Mouse (Mus musculus): ENCODE data around the gene Bcs1l.

Bcs1l gene

DNA sequence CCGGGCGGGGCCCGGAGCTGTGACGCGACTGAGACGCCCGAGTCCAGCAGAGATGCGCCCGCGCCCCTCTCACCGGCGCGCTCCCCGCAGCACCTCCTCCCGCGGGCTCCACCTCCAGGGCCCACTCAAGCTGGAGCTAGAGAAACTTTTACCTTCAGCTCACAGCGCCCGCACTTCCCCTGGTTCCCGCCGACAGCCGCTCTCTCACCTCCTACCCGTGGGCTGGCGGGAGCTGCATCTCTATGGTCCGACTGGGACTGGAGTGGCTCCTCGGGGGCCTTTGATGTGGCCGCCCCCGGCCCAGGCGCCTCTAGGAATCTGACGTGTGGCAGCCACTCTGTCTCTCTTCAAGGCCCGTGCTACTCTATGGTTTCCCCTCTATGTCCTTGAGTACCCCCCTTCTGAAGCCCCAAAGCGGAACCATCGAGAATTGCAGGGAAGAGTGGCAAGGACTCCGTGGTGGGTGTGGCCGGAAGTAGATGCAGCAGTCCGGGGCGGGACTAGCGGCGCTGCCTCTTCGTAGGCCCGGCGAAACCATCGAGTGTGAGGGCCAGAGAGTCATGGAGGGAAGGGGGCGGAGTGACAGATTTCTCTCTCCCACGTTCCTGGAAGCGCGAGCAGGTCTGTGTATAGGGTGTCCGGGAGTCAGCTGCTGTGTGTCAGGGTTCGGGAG is at the start of gene Bcs1l, which contains the start of gene Zfp142:
Gene Bcs1l (plus strand): TSS at position 517 of the 673 bp plus-strand sequence.
Gene Zfp142 (minus strand): TSS at position 474 of the 673 bp plus-strand sequence.
- in situ Hi-C loops (cut with MboI, MseI) = loop anchor here in 1 of 2 experiments (10.0 kb wide), 1 partner anchor 83 kb away; the partner anchor contains the start of gene Cnot9

DNA sequence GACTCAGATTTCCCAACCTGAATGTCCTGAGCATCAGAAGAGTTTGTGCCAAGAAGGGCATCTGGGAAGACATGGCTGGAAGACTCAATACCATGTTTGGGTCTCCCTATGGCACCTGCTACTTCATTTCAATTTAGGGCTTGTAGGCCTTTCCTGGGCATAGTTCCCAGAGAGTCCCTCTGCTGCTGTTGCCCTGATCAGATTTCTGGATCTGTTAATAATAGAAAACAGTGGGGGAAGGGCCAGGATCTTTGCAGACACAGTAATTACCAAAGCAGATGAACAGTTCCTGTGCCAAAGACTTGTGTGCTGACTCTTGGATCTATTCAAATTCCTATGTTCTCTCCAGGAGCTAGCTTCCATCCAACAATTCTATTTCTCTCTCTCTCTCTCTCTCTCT is 49.4 kb upstream of the Bcs1l start:
- in situ Hi-C loops (cut with MboI, MseI) = no loop called here

DNA sequence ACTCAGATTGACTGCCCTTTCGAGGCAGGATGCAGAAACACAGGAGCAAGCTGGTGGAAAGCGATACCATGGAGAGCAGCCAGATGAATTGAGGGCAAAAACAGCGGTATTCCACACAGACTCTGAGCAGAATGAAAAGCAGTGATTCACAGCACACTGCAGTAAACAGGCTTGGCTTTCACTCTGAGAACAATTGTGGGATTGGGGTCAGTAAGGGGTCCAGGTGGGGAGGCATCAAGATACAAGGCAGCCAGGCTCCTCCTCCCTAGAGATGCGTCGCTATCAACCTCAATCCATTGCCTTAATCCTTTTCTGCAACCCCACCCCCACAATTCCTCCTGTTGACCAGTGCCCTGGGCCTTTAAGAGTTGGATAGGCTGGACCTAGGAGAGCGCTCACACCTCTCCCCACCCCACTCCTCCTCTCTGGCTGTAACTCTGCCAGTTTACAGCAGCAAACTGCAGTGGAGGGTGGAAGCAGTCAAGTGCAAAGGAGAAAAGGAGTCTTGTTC is 45.6 kb upstream of the Bcs1l start, which contains the start of gene Plcd4:
Gene Plcd4 (plus strand): TSS at position 438 of the 511 bp plus-strand sequence.
- in situ Hi-C loops (cut with MboI, MseI) = no loop called here

DNA sequence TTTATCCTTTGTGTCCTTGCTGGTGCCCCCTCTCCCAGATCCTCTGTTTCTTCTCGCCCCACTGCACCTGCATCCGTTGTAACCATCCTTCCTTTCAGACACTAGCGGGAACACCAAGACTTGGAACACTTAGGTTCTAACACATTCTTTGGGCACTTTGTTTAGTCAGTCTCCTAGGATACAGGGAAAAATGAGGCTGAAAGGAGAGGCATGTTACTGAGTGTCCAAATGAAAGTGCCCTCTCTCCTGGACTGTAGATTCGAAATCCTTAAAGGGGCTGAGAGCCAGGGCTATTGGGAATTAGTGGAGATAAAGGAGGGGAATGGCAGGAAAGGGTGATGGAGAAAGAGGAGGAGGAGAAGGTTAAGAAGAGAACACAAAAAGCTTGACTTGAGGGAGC is 43.9 kb upstream of the Bcs1l start, which contains the start of gene Usp37:
Gene Usp37 (minus strand): TSS at position 101 of the 400 bp plus-strand sequence.
- in situ Hi-C loops (cut with MboI, MseI) = no loop called here

DNA sequence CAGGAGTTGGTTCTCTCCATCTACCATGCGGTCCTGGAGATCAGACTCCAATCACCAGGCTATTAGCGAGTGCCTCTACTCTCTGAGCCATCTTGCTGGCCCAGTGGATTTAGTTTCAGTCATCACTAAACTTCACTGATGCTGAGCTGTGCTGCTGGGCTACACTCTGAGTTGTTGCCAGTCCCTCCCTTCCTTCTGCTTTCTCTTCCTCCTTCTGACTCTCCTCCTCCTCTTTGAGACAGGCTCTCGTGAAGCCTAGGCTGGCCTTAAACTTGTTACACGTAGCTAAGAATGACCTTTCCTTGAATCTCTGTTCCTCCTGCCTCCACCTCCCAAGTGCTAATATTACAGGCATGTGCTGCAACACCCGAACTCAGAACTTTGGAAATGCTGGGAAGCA is 29.0 kb upstream of the Bcs1l start:
- in situ Hi-C loops (cut with MboI, MseI) = no loop called here

DNA sequence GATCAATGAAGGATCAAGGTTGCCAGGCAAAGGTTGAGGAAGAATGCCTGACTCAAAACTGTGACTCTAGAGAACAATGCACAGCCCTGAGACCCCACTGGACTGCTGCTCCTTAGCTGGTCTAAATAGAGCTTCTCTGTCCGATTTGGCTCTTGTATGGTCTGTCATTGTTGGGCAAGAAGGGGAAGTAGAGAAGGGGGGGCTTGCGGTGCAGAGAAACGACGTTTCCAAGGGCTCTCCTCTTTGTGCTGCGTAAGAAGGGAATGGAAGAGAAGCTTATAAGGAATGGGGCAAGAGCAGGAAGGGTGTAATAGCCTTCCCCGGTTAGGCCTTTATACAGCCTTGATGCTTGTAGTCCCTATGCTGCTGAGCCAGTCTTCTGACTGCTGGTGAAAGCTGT is 22.3 kb upstream of the Bcs1l start:
- in situ Hi-C loops (cut with MboI, MseI) = no loop called here

DNA sequence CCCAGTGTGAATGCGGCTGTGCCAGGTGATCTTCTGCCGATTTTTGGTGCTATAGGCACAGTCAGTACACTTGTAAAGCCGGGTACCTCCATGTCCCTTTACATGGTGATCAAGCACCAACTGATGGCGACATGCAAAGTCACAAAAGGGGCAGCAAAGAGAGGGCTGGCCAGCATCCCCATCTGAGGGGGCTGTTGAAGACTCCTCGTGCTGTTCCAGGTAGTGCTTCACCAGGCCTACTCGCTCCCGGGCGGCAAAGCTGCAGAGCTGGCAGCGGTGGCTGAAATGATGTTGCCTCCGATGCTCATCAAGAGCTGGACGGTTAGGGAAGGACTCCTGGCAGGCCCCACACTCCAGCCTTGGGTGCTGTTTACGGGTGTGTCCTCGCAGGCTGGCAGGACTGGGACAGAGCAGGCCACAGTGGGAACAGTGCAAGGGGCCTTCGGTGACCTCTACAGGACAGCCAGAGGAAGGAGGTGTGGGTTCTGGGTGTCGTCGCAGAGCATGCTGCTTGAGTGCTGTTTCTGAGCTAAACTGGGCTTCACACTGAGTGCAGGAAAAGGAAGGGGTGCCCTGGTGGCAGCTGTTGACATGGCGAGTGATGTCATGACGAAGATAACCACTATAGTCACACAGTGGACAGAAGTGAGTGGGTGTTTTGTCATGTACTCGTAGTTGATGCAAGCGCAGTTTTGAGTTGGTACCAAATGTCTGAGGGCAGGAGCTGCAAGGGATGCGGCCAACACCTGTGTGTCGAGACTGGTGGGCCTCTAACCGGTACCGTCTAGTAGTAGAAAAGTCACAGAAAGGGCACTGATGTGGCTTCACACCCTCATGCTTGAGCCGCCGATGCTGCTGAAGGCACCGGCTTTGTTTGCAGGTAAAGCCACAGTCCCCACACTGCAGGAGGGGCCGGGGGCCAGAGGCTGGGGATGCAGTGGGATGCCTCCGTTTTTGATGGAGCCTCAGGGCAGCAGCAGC is 18.1 kb upstream of the Bcs1l start:
- in situ Hi-C loops (cut with MboI, MseI) = no loop called here

DNA sequence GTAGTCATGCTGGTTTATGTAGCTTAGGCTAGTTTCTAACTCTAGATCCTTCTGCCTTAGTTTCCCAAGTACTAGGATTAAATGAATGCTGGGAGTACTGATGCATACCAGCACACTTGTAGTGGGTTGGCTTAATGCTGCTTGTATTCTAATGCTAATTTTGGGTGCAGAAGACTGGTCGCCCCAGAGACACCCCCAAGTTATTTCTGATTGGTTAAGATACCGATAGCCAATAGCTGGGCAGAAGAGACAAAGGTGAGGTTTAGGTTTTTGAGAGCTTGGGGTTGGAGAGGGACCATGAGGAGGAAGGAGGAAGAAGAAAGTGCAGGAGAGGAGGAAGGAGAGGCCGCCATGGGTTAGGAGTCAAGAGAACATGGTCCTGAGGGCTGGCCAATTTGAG is 5.5 kb upstream of the Bcs1l start:
- in situ Hi-C loops (cut with MboI, MseI) = loop anchor here in 1 of 2 experiments (10.0 kb wide), 1 partner anchor 78 kb away; the partner anchor contains the start of gene Cnot9

DNA sequence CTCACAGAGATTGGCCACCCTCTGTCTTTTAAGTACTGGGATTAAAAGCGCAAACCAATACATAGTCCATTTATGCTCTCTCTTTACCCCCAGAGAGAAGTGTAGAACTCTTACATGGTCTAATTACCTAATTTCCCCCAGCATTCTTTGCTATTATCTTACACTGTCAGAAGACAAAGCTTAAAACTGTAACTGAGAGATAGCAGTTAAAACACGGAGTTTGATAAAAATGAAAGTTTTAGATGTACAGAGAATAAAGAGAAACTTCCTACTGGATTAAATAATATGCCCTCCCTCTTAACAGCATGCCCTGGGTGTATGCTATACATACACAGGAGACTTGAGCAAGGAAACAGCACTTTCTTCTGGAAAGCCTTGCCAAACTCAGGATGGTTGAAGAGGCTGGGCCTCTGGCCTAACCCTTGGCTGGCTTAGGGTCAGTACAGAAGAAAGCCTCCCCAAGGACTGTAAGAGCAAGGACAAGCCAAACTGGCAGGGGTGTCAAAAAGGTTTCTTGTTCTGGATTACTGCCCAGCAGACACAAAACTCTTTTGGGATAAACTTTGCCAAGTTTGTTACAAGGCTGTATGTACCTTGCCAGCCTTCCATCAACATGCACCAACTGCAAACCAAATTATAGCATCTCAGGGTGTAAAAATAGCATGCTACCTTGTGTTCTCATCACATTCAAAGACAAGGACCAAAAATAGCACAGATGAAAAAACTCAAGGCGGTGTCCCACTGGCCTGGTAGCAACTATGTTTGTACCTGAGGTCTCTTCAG is 3.3 kb upstream of the Bcs1l start:
- in situ Hi-C loops (cut with MboI, MseI) = loop anchor here in 1 of 2 experiments (10.0 kb wide), 1 partner anchor 80 kb away; the partner anchor contains the start of gene Cnot9

DNA sequence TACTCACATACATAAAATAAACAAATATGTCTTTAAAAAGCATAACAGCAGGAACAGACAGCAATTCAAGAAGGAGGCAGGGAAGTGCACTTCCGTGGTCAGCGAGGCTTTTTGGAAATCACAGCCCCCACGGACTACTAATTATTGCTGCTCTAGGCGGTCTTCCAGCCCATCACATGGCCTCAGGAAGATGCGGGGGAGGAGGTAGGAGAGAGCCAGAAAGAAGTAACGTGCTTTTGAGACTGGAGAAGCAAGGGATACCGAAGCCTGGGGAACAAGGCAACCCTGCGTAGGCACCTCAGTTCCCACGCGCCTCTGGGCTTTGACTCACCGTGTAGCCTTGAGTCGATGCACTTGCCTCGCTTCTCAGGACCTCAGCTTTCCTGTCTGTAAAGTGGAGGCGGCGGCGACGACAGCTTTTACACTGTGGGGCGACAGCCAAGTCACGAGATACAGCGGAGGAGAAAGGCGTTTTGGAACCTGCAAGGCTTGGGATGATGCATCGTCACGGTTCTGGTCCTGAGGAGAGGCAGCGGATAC is 786 bp upstream of the Bcs1l start:
- in situ Hi-C loops (cut with MboI, MseI) = loop anchor here in 1 of 2 experiments (10.0 kb wide), 1 partner anchor 83 kb away; the partner anchor contains the start of gene Cnot9

DNA sequence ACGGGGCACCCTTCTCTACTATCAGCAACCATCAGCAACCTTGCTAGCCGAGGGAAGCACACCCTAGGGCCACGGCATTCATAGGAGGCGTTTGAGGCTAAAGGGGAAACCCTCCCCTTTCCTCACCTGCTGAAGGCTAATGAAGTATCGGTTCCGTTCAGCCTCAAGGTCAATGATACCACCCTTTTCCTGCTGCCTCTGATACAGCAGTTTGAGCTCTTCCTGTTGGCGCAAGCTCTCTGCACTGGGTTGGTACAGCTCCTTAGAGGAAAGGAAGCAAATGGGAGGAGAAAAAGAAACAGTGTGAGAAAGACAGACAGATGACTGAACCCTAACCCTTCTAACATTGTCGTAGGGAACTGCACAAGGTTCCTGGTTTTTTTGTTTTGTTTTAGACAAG is 6.3 kb downstream of the Bcs1l start:
- in situ Hi-C loops (cut with MboI, MseI) = loop anchor here in 1 of 2 experiments (10.0 kb wide), 1 partner anchor 620 kb away; the partner anchor contains the start of genes Glb1l, Stk16 and Tuba4a

DNA sequence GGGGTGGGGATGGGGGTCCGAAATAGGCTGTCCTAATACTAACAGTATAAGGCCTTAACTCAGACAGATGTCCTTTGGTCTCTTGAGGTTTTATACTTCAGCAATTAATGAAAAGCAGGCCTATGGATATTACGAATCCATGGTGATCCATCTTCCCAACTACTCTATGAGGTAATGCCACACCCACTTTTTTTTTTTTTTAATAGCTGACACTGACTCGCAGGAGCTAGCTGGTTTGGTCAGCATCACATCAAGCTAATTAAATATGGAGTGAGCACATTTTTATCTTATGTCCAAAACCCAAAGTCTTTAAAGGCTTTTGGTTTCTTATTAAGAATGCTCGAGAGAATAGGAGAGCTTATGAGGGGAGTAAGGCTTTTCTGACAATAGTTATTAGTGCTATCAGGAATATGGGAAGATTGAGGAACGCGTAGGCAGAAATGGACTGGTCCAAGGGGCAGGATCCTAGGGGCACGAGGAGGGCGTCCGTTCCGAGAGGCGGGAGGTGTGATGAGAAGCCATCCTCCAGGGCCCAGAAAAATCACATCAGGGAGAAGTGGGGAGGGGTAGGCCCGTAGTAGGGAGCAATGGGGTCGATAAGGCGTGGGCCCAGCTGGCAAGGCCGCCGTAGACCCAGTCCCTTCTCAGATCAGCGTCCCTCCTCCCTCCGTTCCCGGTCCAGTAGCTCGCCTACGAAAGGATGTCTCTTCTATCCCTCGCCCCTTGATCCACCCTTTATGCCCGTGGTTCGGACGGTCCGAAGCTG is 12.6 kb downstream of the Bcs1l start:
- in situ Hi-C loops (cut with MboI, MseI) = no loop called here

DNA sequence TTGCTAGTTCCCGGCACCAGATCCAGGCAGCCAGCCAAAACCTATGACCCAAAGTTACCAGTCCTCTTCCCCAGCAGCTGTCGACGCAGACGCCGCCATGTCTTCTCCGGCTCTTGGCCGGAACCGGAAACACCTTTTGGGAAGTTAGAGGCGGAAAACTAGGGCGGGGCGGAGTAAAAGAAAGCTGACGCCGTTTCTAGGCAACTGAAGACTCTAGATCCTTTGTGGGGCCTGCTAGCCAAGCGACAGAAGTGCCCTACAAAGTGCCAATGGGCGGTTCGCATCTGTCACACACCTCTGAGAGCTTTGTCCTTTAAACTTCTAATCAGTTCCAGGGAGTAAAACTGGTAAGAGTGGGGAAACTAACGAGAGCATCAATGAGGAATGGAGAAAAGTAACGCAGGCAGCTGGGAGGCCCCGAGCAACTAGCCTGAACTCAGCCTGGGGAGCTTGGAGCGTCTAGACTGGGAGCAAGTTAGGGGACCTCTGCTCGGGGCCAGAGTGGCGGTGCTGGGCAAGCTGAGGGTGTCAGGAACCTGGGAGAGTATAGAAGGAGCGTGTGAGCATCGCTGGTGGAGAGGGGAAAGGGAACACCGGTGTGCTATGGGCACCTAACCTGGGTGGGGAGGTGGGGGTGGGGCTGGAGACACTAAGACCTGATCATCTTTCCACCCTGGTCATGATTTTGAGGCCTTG is 13.3 kb downstream of the Bcs1l start, which contains the start of the genes Rnf25 and Stk36:
Gene Rnf25 (minus strand): TSS at position 131 of the 696 bp plus-strand sequence.
Gene Stk36 (plus strand): TSS at position 179 of the 696 bp plus-strand sequence.
- in situ Hi-C loops (cut with MboI, MseI) = no loop called here

DNA sequence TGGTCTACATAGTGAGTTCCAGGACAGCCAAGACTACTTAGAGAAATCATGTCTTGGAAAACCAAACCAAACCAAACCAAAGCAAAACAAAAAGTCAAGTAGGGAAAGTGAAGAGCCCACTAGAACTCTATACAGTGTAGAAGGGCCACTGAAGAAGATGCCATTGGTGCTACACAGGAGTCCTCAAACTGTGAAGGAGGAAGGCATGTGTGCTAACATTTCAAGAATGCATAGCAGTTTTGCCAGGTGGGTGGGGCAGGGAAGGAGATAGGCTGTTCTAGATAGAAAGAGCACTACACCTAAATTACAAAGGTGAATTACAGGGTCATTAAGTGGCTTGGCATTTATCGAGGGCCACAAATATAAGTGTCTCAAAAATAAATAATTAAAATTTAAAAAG is 36.1 kb downstream of the Bcs1l start:
- in situ Hi-C loops (cut with MboI, MseI) = no loop called here

DNA sequence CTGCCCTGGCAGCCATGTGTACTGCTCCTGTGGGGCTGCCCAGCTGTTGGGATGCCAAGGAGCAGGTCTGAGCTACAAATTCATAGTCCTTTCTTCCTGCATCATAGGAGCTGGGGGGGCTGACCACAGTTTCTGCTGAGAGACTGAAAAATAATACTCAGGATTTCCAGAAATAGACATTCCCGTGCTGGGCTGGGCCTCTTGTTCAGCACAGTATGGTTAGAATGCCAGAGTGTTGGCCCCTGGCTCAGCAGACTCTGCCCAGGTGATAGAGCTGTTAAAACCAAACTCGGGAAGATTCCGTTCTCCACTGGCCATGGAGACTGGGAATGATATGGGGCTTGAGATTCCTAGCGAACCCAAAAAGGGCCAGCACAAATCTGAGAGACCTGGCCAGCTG is 38.0 kb downstream of the Bcs1l start:
- in situ Hi-C loops (cut with MboI, MseI) = no loop called here

DNA sequence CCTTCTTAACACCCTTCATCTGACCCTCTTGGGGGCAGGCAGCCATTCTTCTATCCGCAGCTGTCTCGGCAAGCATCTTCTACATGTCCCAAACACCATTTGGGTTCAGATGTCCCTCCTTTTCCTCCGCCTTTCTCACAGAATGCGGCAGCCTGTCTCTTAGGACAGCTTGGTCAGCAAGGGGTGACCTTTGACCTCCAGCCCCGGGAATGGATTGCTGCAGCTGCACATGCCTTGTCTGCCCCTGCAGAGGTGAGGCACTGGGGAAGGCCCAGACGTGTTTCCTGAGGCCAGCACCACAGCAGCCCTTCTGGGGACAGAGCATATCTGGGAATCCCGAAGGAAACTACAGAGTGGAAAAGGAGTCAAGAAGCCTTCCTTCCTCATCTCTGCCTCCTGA is 39.9 kb downstream of the Bcs1l start:
- in situ Hi-C loops (cut with MboI, MseI) = no loop called here

DNA sequence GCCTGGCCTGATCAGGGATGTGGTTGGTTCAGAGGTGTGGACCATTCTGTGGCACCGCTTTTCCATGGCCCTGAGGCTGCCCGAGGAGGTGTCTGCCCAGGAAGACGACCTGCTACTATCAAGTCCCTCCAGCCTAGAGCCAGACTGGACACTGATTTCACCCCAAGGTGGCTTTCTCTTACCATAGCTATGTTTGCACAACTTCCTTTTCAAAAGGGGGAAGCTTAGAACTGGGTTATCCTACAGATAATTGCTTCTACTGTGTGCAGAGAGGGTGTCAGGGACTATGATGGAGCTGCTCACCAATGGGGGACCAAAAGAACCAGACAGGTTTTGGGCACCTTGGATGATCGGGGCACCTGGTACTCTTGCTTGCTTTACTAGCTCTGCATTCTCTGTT is 44.6 kb downstream of the Bcs1l start:
- in situ Hi-C loops (cut with MboI, MseI) = loop anchor here in 1 of 2 experiments (5.0 kb wide), 1 partner anchor 50 kb away; no protein-coding TSS in a partner anchor
